Mouse (Mus musculus) liver, embryonic 11.5 days (tissue): ENCODE results near the gene Pnpla6. TPM values are rescaled to one million over a fixed set of nuclear protein-coding genes. Genes with fewer than 3 reads are reported as not detected.
"Not testable (repeated sequence)": the region's sequence is repeated elsewhere in the genome, so short reads cannot be mapped to it uniquely, and the experiment has no call there.

Experiments
- ATAC-seq: fragments of 200-750 bp; cut with Nextera tagmentation; replicated peaks from 2 replicates; pipeline ENCODE4 v1.8.0; 2017; ENCODE audit warnings: moderate number of reproducible peaks, mild to moderate bottlenecking, moderate TSS enrichment, moderate library complexity; ENCODE audit not compliant: low FRiP score
- DNase-seq: peaks from one replicate; pipeline ENCODE4 v3.0.0-alpha.2; 2017; ENCODE audit warnings: low spot score
- H3K27ac ChIP-seq: fragments of 300-500 bp; sonication (generic); 2 replicates; pipeline ENCODE4 v1.5.1; 2014; ENCODE audit warnings: mild to moderate bottlenecking, low read depth, low read length, control low read depth
- H3K27me3 ChIP-seq: fragments of 300-500 bp; sonication (generic); replicated peaks from 2 replicates; pipeline ENCODE4 v1.6.1; 2014; ENCODE audit warnings: low read length, mixed read lengths; ENCODE audit not compliant: control insufficient read depth, insufficient read depth
- H3K36me3 ChIP-seq: fragments of 300-500 bp; sonication (generic); 2 replicates; pipeline ENCODE4 v1.6.1; 2014; ENCODE audit warnings: mild to moderate bottlenecking, low read length, moderate library complexity, mixed read lengths; ENCODE audit not compliant: control insufficient read depth, insufficient read depth
- H3K4me1 ChIP-seq: fragments of 300-500 bp; sonication (generic); replicated peaks from 2 replicates; pipeline ENCODE4 v1.6.1; 2014; ENCODE audit warnings: low read length, mixed read lengths; ENCODE audit not compliant: control insufficient read depth, insufficient read depth
- H3K4me2 ChIP-seq: fragments of 300-500 bp; sonication (generic); 2 replicates; pipeline ENCODE4 v1.6.1; 2014; ENCODE audit warnings: mild to moderate bottlenecking, control low read depth, moderate library complexity
- H3K4me3 ChIP-seq: fragments of 300-500 bp; sonication (generic); 2 replicates; pipeline ENCODE4 v1.5.1; 2014; ENCODE audit warnings: low read depth, low read length, control low read depth
- H3K9ac ChIP-seq: fragments of 300-500 bp; sonication (generic); 2 replicates; pipeline ENCODE4 v1.6.1; 2014; ENCODE audit warnings: low read depth, low read length, control low read depth
- H3K9me3 ChIP-seq: fragments of 300-500 bp; sonication (generic); 2 replicates; pipeline ENCODE4 v1.6.1; 2016; ENCODE audit warnings: low read length, inconsistent platforms, mixed read lengths; ENCODE audit not compliant: control insufficient read depth
- WGBS: fragments of 180-500 bp; shearing (Covaris S2); extraction: QIAGEN DNeasy Blood & Tissue Kit; methylation state at CpG from one replicate; pipeline ENCODE4 v1.1.7; 2014; 5-methylcytosine and 5-hydroxymethylcytosine counted together
- polyA plus RNA-seq: library from polyadenylated mRNA; unstranded; fragments of >200 nt; fragmentation: Nextera tagmentation; extraction: Ambion mirVana; gene quantifications from 2 replicates; pipeline ENCODE4 v1.2.1, GENCODE M21; 2014

Pnpla6 gene
- polyA plus RNA-seq, 1 experiment from 2014 or later, result 22.9 TPM

DNA sequence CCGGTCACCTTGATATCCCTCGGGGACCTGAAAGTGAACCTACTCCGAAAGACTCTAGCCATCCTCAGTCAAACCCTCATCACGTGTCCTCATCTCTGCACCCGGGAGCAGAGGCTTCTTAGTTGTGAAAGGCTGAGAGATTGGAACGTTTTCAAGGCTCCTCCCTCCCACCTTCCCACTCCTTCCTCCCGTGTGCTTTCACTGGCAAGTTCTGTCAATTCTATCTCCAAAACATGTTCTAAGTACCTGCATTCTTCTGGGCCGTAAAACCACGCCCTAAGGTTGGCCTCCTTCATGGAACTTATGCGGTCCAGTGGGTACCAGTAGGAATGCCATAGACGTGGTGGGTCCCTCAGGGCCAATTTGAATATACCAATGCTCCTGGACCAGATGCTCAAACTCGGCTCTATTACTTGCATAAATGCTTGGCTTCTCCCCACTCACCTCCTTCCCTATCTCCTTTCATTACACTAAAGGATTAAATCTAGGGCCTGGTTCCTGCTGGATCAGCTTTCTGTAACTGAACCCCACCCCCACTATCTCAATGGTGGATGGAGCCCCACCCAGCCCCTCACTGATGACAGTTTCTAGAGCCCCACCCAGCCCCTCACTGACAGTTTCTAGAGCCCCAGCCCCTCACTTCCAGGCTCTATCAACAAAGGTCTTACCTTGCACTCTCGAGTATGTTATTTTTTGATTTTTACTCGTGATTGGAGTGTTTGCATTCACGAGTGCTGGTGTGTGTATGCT lies 61.2 kb downstream of the Pnpla6 start:
- WGBS, result 70% methylated on average over 15 of the region's 15 CpGs
- no peaks in the 10 kb centered on the region for H3K9me3 ChIP-seq
- H3K36me3 ChIP-seq, result no peaks in the 10 kb centered on the region
- no peak for ATAC-seq
- no peaks in the 10 kb centered on the region; the same call in 1 of the 2 replicates for H3K4me1 ChIP-seq
- H3K27ac ChIP-seq, result no peak overlapping the region
- H3K4me3 ChIP-seq, result no peak overlapping the region
- no peak overlapping the region for H3K9ac ChIP-seq
- no peaks in the 10 kb centered on the region for H3K27me3 ChIP-seq
- no peak for DNase-seq
- no peak overlapping the region for H3K4me2 ChIP-seq

DNA sequence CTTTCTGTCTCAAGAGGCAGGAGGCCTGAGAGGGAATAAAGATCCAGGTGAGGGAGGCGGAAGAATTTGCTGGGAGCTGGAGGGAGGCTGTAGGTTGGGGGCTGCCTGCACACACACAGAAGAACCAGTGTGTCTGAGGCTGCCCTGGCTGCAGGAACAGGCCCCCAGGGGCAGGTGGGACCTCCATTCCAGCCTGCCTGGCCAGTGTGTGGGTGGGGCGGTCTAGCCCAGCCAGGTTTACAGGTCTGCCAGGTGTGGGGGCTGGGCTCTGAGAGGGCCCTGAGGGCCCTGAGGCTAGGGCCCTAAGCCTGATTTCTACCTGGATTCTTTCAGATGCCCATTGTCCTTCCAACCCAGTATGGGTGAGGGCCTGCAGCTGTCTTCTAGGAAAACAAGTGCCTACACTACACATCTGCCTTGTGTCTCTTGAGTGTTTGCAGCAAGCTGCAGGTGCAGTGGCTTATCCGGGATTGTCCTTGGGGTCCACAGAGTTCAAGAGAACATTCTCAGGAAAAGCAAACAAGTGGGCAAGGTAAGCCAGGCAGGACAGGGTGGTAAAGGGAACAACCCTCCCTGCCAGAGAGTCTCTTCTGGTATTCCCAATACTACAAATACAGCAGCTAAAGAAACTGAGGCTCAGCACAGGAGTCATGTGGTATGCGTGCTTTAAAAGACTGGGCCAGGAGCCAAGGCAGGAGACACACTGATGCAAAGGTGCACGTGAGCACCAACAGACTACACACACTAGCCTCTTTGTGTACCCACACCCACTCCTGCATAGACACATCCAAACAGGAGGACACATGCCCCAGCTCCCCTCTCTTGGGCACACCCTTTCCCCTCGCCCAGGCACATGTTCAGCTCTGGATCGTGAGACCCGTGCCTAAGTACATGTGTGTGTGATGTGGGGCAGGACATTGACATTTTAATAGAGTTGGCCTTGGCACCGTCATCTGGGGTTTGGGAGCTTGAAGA lies 64.5 kb downstream of the Pnpla6 start:
- ATAC-seq (no peak), DNase-seq (no peak)
- WGBS, result 74% methylated on average over 9 of the region's 9 CpGs
- no peaks in the 10 kb centered on the region for H3K9me3 ChIP-seq
- H3K9ac ChIP-seq, result no peak overlapping the region
- no peak overlapping the region for H3K4me3 ChIP-seq
- H3K4me2 ChIP-seq, result no peak overlapping the region
- no peaks in the 10 kb centered on the region; the same call in 1 of the 2 replicates for H3K4me1 ChIP-seq
- H3K36me3 ChIP-seq, result no peaks in the 10 kb centered on the region
- no peak overlapping the region for H3K27ac ChIP-seq
- no peaks in the 10 kb centered on the region for H3K27me3 ChIP-seq

GRCm38 (mm10) chr8:3581961-3582360 lies 66.8 kb downstream of the Pnpla6 start:
- not testable (repeated sequence) for H3K9ac ChIP-seq, H3K4me3 ChIP-seq, H3K4me1 ChIP-seq, H3K27ac ChIP-seq, H3K9me3 ChIP-seq, H3K27me3 ChIP-seq, H3K36me3 ChIP-seq, H3K4me2 ChIP-seq, DNase-seq, ATAC-seq
- WGBS, result 64% methylated on average over 1 of the region's 3 CpGs

- H3K9ac ChIP-seq, result no peak overlapping the region
- H3K4me1 ChIP-seq, result peaks cover 5% of the 10 kb centered on the region
- H3K36me3 ChIP-seq, result no peaks in the 10 kb centered on the region
- H3K9me3 ChIP-seq, result no peaks in the 10 kb centered on the region
- 82% methylated on average over 2 of the region's 2 CpGs for WGBS
- peak overlapping the region; percentile 21; the same call in 1 of the 2 replicates for H3K4me2 ChIP-seq
- no peak overlapping the region for H3K4me3 ChIP-seq
- peaks cover 8% of the 10 kb centered on the region; the same call in 1 of the 2 replicates for H3K27me3 ChIP-seq
- DNase-seq (no peak), ATAC-seq (peak; percentile 50)
- H3K27ac ChIP-seq, result no peak overlapping the region
These were observed 71.3 kb downstream of the Pnpla6 start for GRCm38 (mm10) chr8:3586452-3586851.

- H3K4me1 ChIP-seq, result peaks cover 5% of the 10 kb centered on the region
- H3K4me3 ChIP-seq, result peak within 1 kb of the TSS; percentile 76
- DNase-seq, result no peak
- ATAC-seq, result peak; percentile 11; the same call in 1 of the 2 replicates
- H3K9me3 ChIP-seq, result no peaks in the 10 kb centered on the region
- peak within 1 kb of the TSS; percentile 87 for H3K4me2 ChIP-seq
- H3K27ac ChIP-seq, result no peak within 1 kb of the TSS
- H3K9ac ChIP-seq, result peak within 1 kb of the TSS; percentile 67
- peaks cover 8% of the 10 kb centered on the region; the same call in 1 of the 2 replicates for H3K27me3 ChIP-seq
- no peaks in the 10 kb centered on the region for H3K36me3 ChIP-seq
- 16% methylated on average over 7 of the region's 7 CpGs for WGBS
These were observed 71.8 kb downstream of the Pnpla6 start, which contains the start of gene Camsap3 for GRCm38 (mm10) chr8:3586993-3587390. Gene Camsap3, plus strand, starts transcription at chr8:3587293.

- Histone ChIP-seq H3K9me3 (no peaks in the 10 kb centered on the region), H3K4me1 (peaks cover 5% of the 10 kb centered on the region), H3K9ac (peak overlapping the region; percentile 67), H3K4me2 (peak overlapping the region; percentile 87), H3K27ac (no peak overlapping the region), H3K36me3 (no peaks in the 10 kb centered on the region), H3K4me3 (peak overlapping the region; percentile 76), H3K27me3 (peaks cover 8% of the 10 kb centered on the region; the same call in 1 of the 2 replicates)
- DNase-seq, result peak; percentile 70
- peak; percentile 63 for ATAC-seq
- 1% methylated on average over 75 of the region's 77 CpGs for WGBS
These were observed 72.4 kb downstream of the Pnpla6 start for GRCm38 (mm10) chr8:3587391-3588257.

- ATAC-seq (0 out of 2 replicates have a peak, but pooled peaks have one; percentile 35), DNase-seq (no peak)
- peak overlapping the region; percentile 67 for H3K9ac ChIP-seq
- H3K36me3 ChIP-seq, result no peaks in the 10 kb centered on the region
- H3K27ac ChIP-seq, result no peak overlapping the region
- WGBS, result 10% methylated on average over 11 of the region's 11 CpGs
- no peaks in the 10 kb centered on the region for H3K9me3 ChIP-seq
- peaks cover 5% of the 10 kb centered on the region for H3K4me1 ChIP-seq
- peaks cover 8% of the 10 kb centered on the region; the same call in 1 of the 2 replicates for H3K27me3 ChIP-seq
- peak overlapping the region; percentile 76 for H3K4me3 ChIP-seq
- peak overlapping the region; percentile 87 for H3K4me2 ChIP-seq
These were observed 73.1 kb downstream of the Pnpla6 start for GRCm38 (mm10) chr8:3588258-3588633.

DNA sequence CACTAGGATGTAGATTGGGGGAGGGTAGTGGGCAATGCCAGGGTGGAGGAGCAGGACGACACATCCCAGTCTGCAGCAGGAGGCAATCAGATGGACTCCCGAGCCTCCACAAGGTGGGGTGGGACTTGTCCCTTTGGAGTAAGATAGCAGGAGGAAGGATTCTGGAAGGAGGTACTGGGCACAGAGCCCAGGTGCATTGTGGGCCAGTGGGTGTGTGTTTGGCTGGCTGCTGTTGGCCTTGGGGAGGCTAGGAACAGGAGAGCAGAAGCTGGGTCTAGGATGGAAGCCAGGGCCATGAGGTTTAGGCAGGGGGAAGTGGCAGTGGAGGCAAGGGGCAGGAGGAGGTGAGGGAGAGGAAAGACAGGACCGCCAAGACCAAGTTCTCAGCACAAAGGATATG lies 78.3 kb downstream of the Pnpla6 start:
- no peaks in the 10 kb centered on the region for H3K9me3 ChIP-seq
- 53% methylated on average over 3 of the region's 3 CpGs for WGBS
- DNase-seq, result no peak
- no peak for ATAC-seq
- H3K4me2 ChIP-seq, result no peak overlapping the region
- H3K9ac ChIP-seq, result no peak overlapping the region
- H3K27ac ChIP-seq, result no peak overlapping the region
- no peaks in the 10 kb centered on the region for H3K27me3 ChIP-seq
- H3K4me1 ChIP-seq, result no peaks in the 10 kb centered on the region
- no peaks in the 10 kb centered on the region; the same call in 1 of the 2 replicates for H3K36me3 ChIP-seq
- no peak overlapping the region for H3K4me3 ChIP-seq
